Mouse (Mus musculus): ENCODE results near the gene Tysnd1.
A peak's percentile ranks its signal among the peaks of the same experiment; 100 is the strongest.

Tysnd1 gene

DNA sequence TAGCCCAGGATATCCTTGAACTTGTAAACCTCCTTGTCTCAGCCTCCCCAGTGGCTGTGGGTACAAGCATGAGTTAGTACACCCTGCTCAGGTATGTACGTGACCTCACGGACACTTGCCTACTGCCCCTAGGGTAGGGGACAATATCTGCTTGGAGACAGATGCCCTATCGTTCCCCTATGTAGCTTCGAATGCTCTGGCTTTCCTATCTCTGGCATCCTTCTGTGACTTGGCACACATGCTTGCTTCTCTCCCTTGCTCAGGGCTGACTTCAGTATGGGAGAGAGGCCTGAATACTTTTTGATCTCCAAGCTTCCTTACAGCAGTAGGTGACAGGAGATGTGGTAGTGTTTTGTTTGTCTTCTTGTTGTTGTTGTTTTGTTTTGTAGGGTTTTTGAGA, 18.8 kb downstream of the Tysnd1 start:
- H3K36me3 ChIP-seq (ENCODE audit: control insufficient read depth, insufficient read depth, low read length, poor library complexity, severe bottlenecking): no peaks in the 10 kb centered on the region
- H3K27me3 ChIP-seq (ENCODE audit: control insufficient read depth, insufficient read depth, low read length, poor library complexity, severe bottlenecking): no peaks in the 10 kb centered on the region
- no peak for DNase-seq (ENCODE audit: low read depth, low spot score)

DNA sequence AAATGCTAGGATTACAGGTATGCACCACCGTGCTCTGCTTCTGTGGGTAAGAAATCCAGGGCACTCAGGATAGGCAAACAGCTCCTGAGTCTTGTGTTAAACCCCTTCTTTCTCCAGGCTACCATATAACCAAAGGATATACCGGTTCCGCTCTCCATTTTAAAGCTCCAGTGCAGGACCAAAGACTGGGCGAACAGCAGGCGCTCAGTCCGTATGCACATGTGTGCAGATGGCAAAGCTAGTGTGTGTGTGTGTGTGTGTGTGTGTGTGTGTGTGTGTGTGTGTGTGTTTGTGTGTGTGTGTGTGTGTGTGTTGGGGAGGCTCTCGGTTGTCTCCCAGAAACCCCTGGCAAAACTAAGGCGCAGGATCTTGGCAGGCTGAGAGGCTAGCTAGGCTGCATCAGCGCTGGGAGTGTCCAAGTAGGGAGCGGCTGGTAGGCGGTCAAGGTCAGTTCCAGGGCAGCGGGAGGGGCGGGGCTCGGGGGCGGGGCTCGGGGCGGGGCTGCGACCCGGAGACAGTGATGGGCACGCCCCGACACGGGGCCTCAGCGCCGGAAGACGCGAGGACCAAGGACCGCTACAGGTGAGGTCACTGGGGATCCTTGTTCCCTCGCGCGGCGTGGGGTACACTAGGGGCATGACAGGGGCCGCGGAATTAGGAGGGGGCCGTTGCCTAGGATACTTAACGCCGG, 19.6 kb downstream of the Tysnd1 start, which contains the start of gene Aifm2:
Gene Aifm2 (plus strand): TSS at position 493 of the 691 bp plus-strand sequence.
- H3K27me3 ChIP-seq (ENCODE audit: control insufficient read depth, insufficient read depth, low read length, poor library complexity, severe bottlenecking): no peaks in the 10 kb centered on the region
- H3K36me3 ChIP-seq (ENCODE audit: control insufficient read depth, insufficient read depth, low read length, poor library complexity, severe bottlenecking): no peaks in the 10 kb centered on the region
- DNase-seq (ENCODE audit: low read depth, low spot score): peak; percentile 34

DNA sequence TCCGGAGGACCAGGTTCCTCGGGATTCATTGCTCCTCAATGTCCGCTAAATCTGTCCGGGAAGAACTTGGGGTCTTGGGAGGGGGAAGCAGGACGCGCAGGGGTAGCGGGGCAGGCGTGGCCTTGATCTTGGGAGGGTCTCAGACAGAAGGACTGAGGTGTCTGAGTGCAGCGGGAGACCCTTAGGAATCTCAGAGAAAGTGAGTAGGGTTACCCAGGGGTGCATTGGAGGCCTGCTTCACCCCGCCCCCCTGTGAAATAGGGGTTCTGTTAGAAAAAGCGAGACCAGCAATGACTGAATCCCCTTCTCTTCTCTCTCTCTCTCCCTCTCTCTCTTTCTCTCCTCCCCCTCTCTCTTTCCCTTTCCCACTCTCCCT, 20.1 kb downstream of the Tysnd1 start:
- no peak for DNase-seq (ENCODE audit: low read depth, low spot score)
- H3K36me3 ChIP-seq (ENCODE audit: control insufficient read depth, insufficient read depth, low read length, poor library complexity, severe bottlenecking): no peaks in the 10 kb centered on the region
- no peaks in the 10 kb centered on the region for H3K27me3 ChIP-seq (ENCODE audit: control insufficient read depth, insufficient read depth, low read length, poor library complexity, severe bottlenecking)

DNA sequence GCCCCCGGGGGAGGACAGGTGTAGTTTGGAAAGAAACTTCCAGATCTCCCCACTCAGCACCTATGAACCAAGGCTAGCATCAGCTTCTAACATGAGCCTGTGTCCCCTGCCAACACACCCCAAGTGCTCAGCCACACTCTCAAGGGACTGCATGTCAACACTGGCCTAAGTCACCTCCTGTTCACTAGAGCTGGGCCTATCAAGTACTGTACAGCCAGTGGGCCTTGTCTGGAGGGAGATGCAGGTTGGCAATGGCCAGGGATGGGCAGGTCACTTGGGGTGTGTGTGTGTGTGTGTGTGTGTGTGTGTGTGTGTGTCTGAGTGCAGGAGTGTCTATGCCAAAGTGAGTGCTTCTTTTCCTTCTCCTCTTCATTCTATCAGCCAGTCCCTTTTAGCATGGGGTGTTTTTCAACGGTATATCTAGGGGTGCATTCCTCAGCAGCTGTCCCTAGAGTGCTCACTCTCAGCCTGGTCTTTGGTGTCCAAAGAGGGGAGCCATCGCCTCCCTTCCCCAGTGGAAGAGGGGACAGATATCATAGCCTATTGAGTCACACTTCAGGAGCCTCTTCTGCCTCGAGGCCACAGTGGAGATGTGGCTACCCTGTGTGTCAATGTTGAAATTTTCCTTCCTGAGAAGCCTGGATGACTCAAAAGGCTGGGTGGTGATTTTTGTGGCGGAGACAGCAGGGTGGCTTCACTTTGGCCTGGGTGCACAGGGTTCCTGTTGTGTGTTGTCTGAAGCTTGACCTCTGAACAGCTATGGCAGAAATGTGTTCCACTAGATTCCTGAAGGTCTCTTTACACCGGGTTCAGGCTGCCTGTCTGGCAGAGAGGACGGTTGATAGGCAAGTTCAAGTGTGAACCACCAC, 20.9 kb downstream of the Tysnd1 start:
- H3K27me3 ChIP-seq (ENCODE audit: control insufficient read depth, insufficient read depth, low read length, poor library complexity, severe bottlenecking): no peaks in the 10 kb centered on the region
- no peak for DNase-seq (ENCODE audit: low read depth, low spot score)
- no peaks in the 10 kb centered on the region for H3K36me3 ChIP-seq (ENCODE audit: control insufficient read depth, insufficient read depth, low read length, poor library complexity, severe bottlenecking)

DNA sequence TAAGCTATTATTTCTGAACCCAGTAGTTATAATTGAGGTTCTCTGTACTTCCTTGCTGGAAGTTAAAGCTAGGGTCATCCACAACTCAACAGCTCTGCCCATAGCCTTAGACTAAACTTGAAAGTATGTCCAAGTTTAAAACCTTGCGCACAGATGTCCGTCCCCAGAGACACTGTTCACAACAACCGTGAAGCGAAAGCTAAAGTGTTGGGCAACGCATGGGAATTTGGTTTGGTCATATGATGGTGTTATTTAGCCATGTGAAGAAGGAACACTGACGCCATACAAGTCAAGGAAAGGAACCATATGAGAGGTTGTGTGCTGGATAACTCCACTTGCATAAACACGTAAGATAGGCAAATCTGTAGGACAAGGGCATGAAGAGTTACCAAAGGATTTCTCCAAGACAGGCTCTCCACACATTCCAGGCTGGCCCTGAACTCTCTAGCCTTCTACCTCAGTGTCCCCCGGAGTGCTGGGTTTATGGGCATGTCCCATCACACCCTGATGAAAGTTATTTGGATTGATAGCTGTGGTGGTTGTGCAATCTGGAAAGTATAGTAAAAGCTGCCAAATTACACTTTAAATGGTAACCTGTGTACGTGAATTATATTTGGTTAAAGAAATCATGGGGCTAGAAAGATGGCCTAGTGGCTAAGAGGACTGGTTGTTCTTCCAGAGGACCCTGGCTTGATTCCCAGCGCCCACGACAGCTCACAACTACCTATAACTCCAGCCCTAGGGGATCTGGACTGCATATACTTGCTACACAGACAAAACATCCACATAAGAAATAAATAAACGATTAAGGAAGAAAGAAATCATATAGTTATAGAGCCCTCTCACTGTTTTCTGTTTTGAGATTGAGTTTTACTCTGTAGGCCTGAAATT, 22.3 kb downstream of the Tysnd1 start:
- Histone ChIP-seq H3K36me3 (ENCODE audit: control insufficient read depth, insufficient read depth, low read length, poor library complexity, severe bottlenecking) (no peaks in the 10 kb centered on the region), H3K27me3 (ENCODE audit: control insufficient read depth, insufficient read depth, low read length, poor library complexity, severe bottlenecking) (no peaks in the 10 kb centered on the region)
- no peak for DNase-seq (ENCODE audit: low read depth, low spot score)

DNA sequence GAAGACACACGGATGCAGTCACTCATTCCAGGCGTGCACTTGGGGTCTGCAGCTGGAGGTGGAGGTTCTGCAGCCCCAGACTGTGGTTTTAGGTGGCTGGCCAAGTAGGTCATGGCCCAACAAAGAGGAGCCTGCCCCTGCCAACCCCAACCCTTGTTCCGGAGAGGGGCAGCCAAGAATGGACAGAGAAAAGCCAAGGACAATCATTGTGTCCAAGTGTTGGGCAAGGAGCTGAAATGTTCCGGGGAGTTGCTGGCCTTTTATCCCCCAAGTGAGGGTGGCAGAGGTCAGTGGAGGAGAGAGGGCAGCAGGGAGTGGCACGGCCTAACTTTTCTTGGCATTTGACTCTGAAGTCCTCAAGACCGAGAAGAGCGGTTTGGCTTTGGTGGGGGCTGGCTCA, 25.0 kb downstream of the Tysnd1 start:
- DNase-seq (ENCODE audit: low read depth, low spot score): no peak
- H3K27me3 ChIP-seq (ENCODE audit: control insufficient read depth, insufficient read depth, low read length, poor library complexity, severe bottlenecking): no peaks in the 10 kb centered on the region
- H3K36me3 ChIP-seq (ENCODE audit: control insufficient read depth, insufficient read depth, low read length, poor library complexity, severe bottlenecking): no peaks in the 10 kb centered on the region

DNA sequence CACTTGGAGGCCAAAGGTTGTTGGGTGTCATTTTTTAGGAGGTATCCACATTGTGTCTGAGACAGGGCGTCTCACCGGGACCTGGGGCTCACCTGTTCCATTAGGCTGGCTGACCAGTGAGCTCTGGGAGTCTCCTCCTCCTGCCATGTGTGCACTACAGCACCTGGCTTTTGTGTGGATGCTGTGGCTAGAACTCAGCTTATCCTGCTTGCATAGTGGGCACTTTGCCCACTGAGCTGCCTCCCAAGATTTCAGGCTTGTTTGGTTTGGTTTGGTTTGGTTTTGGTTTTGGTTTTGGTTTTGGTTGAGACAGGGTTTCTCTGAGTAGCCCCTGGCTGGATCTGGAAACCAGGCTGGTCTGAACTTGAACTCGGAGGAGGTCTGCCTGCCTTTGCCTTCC, 26.9 kb downstream of the Tysnd1 start:
- no peaks in the 10 kb centered on the region for H3K36me3 ChIP-seq (ENCODE audit: control insufficient read depth, insufficient read depth, low read length, poor library complexity, severe bottlenecking)
- H3K27me3 ChIP-seq (ENCODE audit: control insufficient read depth, insufficient read depth, low read length, poor library complexity, severe bottlenecking): no peaks in the 10 kb centered on the region
- no peak for DNase-seq (ENCODE audit: low read depth, low spot score)

DNA sequence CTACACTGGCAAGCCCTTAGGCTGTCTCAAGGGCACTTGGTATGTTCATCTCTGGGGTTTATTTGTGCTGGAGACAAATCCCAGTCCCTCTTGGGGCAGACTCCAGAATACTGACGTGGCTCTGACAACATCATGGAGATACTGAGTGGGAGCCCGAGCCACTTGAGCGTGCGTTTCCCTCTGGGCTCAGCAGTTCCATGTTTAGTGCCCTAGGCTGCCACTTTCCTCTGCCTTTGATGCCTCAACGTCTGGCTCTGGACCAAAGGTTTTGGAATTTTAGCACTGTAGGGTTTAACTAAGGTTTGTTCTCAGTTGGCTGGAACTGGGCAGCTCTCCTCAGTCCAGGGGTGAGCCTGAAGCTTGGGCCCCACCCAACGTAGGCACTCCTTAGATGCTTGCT, 28.0 kb downstream of the Tysnd1 start:
- no peak for DNase-seq (ENCODE audit: low read depth, low spot score)
- no peaks in the 10 kb centered on the region for H3K36me3 ChIP-seq (ENCODE audit: control insufficient read depth, insufficient read depth, low read length, poor library complexity, severe bottlenecking)
- H3K27me3 ChIP-seq (ENCODE audit: control insufficient read depth, insufficient read depth, low read length, poor library complexity, severe bottlenecking): no peaks in the 10 kb centered on the region

DNA sequence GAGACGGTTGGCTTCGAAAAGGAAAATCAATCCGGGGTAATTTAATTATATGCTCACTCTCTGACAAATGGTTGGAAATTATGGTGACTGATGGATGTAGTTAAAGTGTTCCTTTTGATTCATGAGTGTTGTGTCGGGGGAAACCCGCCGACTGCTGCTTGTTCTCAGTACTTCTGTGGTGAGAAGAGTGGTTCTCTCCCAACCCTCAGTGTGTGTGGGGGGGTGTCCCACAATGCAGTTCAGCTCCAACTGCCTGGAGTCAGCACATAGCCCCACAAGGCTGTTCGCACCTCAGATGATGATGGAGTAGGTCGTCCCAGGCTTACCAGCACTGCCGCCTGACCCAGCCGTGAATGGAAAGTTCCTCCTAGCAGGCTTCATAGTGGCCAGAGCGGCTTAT, 33.9 kb downstream of the Tysnd1 start:
- H3K36me3 ChIP-seq (ENCODE audit: control insufficient read depth, insufficient read depth, low read length, poor library complexity, severe bottlenecking): no peaks in the 10 kb centered on the region
- DNase-seq (ENCODE audit: low read depth, low spot score): no peak
- no peaks in the 10 kb centered on the region for H3K27me3 ChIP-seq (ENCODE audit: control insufficient read depth, insufficient read depth, low read length, poor library complexity, severe bottlenecking)

DNA sequence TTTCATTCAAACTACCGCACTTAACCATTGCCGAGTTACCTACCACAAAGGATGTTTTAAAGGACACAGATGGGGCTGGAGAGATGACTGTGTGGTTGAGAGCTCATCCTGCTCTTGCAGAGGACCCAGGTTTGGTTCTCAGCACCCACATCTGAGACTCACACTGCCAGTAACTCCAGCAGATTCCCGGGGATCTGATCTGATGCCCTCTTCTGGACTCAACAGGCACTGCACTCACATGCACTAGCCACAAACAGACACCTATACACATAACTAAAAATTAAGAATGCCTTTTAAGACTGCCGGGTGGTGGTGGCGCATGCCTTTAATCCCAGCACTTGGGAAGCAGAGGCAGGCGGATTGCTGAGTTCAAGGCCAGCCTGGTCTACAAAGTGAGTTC, 34.9 kb downstream of the Tysnd1 start:
- H3K36me3 ChIP-seq (ENCODE audit: control insufficient read depth, insufficient read depth, low read length, poor library complexity, severe bottlenecking): no peaks in the 10 kb centered on the region
- no peak for DNase-seq (ENCODE audit: low read depth, low spot score)
- H3K27me3 ChIP-seq (ENCODE audit: control insufficient read depth, insufficient read depth, low read length, poor library complexity, severe bottlenecking): no peaks in the 10 kb centered on the region

DNA sequence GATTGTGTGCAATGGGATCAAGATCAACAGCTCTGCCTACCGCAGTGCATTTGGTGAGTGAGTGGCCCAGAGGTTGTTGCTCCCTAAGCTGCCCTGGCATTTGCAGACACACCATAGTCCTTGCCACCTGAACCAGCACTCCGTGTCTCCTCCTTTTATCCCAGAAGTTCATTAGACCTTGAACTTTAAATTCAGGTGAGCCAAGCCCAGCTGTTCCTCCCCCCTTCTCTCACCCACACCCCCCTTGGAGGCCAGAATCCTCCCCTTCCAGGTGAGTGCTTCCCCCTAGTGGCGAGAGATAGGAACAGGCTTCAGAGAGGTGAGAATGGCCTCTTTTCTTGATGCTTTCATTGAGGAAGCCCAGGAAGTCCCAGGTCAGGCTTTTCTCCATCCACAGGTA, 39.1 kb downstream of the Tysnd1 start:
- no peaks in the 10 kb centered on the region for H3K27me3 ChIP-seq (ENCODE audit: control insufficient read depth, insufficient read depth, low read length, poor library complexity, severe bottlenecking)
- DNase-seq (ENCODE audit: low read depth, low spot score): peak; percentile 51
- H3K36me3 ChIP-seq (ENCODE audit: control insufficient read depth, insufficient read depth, low read length, poor library complexity, severe bottlenecking): no peaks in the 10 kb centered on the region

DNA sequence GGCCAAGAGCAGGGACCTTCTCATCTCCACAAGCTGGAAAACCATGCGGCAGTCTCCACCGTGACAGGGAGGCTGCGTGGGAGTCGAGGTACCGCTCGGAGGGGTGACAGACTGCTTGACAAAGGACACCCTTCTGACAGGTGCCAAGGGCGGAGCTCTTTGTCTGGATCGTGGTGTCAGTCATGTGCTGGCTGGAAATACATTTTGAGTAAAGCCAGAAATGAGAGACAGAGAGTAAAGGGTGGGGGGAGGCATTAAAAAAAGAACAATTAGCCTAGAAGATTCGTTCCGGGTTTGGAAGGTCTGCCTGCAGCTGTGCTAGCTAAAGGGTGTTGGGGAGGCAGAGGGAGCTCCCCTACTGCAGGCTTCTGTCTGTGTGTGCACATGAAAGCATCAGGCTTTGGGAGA, 41.4 kb downstream of the Tysnd1 start:
- H3K27me3 ChIP-seq (ENCODE audit: control insufficient read depth, insufficient read depth, low read length, poor library complexity, severe bottlenecking): no peaks in the 10 kb centered on the region
- no peaks in the 10 kb centered on the region for H3K36me3 ChIP-seq (ENCODE audit: control insufficient read depth, insufficient read depth, low read length, poor library complexity, severe bottlenecking)
- DNase-seq (ENCODE audit: low read depth, low spot score): no peak

DNA sequence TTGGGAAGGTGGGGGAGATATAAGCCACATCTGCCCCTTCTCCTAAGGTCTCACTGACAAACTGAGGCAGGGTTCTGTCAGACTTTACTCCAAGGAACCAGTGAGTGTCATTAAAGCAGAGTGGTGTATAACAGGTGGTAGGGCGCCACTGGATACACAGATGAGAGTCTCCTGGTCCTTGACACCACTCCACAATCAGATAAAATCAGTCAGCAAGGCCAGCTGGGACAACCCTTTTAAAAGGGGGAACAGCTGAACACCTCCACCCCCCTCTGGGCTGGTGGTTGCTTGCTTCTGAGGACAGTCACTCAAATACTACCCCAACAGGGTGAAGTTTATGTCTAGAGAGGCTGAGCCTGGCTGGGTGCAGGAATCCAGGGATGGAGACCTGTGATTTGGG, 42.2 kb downstream of the Tysnd1 start:
- no peak for DNase-seq (ENCODE audit: low read depth, low spot score)
- H3K36me3 ChIP-seq (ENCODE audit: control insufficient read depth, insufficient read depth, low read length, poor library complexity, severe bottlenecking): no peaks in the 10 kb centered on the region
- no peaks in the 10 kb centered on the region for H3K27me3 ChIP-seq (ENCODE audit: control insufficient read depth, insufficient read depth, low read length, poor library complexity, severe bottlenecking)

DNA sequence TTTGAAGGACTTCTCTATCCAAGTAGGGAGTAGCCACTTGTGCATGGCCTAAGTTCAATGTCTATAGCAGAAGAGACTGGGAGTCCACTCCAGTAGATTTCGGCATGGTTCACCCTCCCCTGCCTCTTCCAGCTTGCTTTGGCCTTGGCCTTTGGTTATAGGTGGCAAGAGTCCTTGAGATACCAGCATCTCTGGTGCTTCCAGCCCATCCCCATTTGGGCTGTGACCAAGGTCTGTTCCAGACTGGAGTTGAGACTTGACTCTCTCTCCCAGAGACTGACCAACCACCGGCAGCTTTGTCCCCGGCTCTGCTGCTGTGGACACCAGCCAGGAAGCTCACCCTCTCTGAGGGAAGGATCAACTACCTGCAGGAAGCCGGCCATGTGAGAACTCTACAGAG, 42.8 kb downstream of the Tysnd1 start:
- DNase-seq (ENCODE audit: low read depth, low spot score): no peak
- no peaks in the 10 kb centered on the region for H3K36me3 ChIP-seq (ENCODE audit: control insufficient read depth, insufficient read depth, low read length, poor library complexity, severe bottlenecking)
- H3K27me3 ChIP-seq (ENCODE audit: control insufficient read depth, insufficient read depth, low read length, poor library complexity, severe bottlenecking): no peaks in the 10 kb centered on the region

DNA sequence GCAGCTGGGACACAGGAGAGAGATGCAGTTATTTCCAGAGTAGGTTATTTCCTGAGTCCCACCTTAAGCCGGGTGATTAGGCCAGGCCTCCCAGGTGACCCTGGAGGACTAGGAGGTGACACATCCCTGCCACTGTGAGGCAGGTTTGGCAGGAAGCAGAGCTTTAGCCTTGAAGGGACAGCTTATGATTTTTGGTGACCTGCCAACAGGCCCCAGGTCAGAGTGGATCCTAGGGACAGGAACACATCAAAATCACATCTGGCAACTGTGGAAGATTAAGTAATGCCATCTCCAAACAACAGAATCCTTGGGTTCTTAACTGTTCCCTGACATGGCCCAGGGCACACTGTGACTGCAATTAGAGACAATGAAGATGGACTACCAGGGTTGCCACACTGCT, 46.0 kb downstream of the Tysnd1 start:
- Histone ChIP-seq H3K27me3 (ENCODE audit: control insufficient read depth, insufficient read depth, low read length, poor library complexity, severe bottlenecking) (no peaks in the 10 kb centered on the region), H3K36me3 (ENCODE audit: control insufficient read depth, insufficient read depth, low read length, poor library complexity, severe bottlenecking) (no peaks in the 10 kb centered on the region)
- DNase-seq (ENCODE audit: low read depth, low spot score): no peak
